Mouse (Mus musculus): ENCODE data around the gene Fam49a. TPM values are rescaled to one million over a fixed set of nuclear protein-coding genes. Genes with fewer than 3 reads are reported as not detected.

Gene Fam49a
- polyA plus RNA-seq (2015; fragmentation: Nextera tagmentation; extraction: Ambion mirVana) = 2.7 and 2.8 TPM in 2 replicates

DNA sequence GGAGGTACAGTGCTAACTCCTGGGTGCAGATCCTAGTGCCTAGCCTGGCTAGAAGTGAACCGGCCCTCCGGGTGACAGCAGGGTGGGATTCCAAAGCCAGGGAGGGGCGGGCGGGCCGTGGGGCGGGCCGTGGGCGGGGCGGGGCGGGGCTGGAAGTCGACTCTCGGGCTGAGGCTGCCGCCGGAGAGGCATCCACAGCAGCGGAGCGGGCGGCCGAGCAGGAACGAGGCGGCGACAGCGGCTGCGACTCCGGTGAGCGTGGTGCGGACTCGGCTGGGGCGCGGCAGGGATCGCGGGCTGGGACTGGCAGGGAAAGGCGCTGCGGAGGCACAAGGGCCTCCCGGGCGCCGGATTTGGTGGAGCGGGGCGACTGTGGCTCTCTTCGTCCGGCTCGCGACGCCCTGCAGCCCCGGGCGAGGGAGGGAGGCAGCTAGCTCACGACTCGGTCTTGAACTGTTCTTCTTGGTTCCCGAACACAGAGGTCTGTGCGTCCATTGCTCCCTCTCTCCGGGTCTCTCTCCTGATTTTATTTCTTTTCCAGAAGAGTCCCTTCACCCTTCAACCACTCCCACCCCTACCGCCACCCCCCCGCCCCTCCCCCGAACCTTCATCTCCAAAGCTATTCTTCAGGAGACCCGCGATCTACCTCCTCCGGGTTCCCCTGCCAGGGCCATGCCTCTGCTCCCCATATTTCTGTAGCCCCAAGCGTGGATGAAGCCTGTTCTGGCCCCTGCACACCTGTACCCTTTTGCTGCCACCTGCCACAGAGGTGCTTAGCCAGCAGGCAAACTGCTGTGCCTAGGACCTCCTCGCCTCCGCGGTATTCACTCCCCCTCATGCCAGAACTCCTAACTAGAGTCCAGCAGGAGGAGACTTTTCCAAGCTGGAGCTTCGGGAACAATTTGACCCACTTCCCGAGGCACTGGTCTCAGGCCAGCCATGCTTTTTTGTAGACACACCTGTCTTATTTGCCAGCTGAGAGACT, at the start of gene Fam49a:
Gene Fam49a (plus strand): TSS at position 153 of the 985 bp plus-strand sequence.
- WGBS (ENCODE audit: insufficient replicate concordance) = under 1% methylated on average over 62 of the region's 62 CpGs
- H3K27ac ChIP-seq (ENCODE audit: low read length) = no peak within 1 kb of the TSS
- ATAC-seq (ENCODE audit: low read depth) = peak; percentile 76

DNA sequence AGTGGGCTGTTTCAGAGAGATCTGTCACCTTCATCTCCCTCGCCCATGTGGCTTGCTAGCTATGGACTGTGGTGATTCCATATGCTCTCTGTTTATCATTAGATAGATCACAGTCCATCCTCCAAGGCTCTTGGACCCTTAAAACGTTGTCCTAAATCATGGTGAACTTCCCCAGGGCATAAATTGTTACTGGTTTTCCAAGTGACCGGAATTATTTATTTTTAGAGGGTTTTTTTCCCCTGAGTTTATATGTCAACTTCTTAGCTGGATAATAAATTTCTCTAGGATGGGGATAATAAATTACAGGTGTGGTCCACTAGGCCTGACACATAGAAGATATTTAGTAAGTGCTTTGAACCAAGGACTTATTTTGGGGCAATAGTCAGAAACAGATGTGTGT, 48.4 kb upstream of the Fam49a start:
- Histone ChIP-seq H3K27me3 (ENCODE audit: control insufficient read depth, insufficient read depth, low read depth, low read length) (no peaks in the 10 kb centered on the region), H3K4me1 (ENCODE audit: control insufficient read depth, low read depth, low read length) (no peaks in the 10 kb centered on the region), H3K4me2 (ENCODE audit: low read depth, low read length) (no peak overlapping the region), H3K36me3 (ENCODE audit: control insufficient read depth, insufficient read depth) (no peaks in the 10 kb centered on the region), H3K9ac (ENCODE audit: low read depth, low read length) (no peak overlapping the region), H3K9me3 (replicated peaks; ENCODE audit: control insufficient read depth, low read length) (no peaks in the 10 kb centered on the region), H3K27ac (ENCODE audit: low read length) (no peak overlapping the region), H3K4me3 (ENCODE audit: low read depth, low read length) (no peak overlapping the region)
- WGBS (ENCODE audit: insufficient replicate concordance) = 49% methylated on average over 3 of the region's 3 CpGs
- ATAC-seq (ENCODE audit: low read depth) = no peak

More for the DNA sequence above, at the start of gene Fam49a:
- peak within 1 kb of the TSS; percentile 66 for H3K4me2 ChIP-seq (ENCODE audit: low read depth, low read length)
- no peaks in the 10 kb centered on the region for H3K36me3 ChIP-seq (ENCODE audit: control insufficient read depth, insufficient read depth)
- H3K4me1 ChIP-seq (ENCODE audit: control insufficient read depth, low read depth, low read length) = no peaks in the 10 kb centered on the region; the same call in 1 of the 2 replicates
- peaks cover 9% of the 10 kb centered on the region for H3K27me3 ChIP-seq (ENCODE audit: control insufficient read depth, insufficient read depth, low read depth, low read length)
- H3K9ac ChIP-seq (ENCODE audit: low read depth, low read length) = peak within 1 kb of the TSS; percentile 53
- peak within 1 kb of the TSS; percentile 60 for H3K4me3 ChIP-seq (ENCODE audit: low read depth, low read length)
- H3K9me3 ChIP-seq (replicated peaks; ENCODE audit: control insufficient read depth, low read length) = no peaks in the 10 kb centered on the region

DNA sequence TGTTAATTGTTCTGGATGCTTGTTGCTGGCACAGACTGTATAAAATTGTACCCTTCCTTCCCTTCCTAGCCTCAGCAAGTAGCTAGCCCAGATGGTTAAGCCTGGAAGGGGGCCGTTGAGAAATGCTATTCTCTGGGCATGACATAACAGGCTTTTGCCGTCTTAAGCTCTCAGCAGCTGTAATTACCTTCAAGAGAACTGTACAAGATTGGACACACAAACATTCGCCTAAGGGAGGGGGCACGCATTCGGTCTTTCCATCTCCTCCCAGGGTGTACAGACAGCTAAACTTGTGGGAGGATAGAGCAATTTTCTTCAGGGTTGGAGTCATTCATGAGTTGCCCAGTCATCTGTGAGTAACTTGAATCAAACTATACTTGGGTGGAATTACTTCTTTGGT, 43.0 kb upstream of the Fam49a start:
- Histone ChIP-seq H3K9ac (ENCODE audit: low read depth, low read length) (no peak overlapping the region), H3K4me1 (ENCODE audit: control insufficient read depth, low read depth, low read length) (no peaks in the 10 kb centered on the region), H3K4me2 (ENCODE audit: low read depth, low read length) (no peak overlapping the region), H3K4me3 (ENCODE audit: low read depth, low read length) (no peak overlapping the region), H3K9me3 (replicated peaks; ENCODE audit: control insufficient read depth, low read length) (no peaks in the 10 kb centered on the region), H3K27me3 (ENCODE audit: control insufficient read depth, insufficient read depth, low read depth, low read length) (no peaks in the 10 kb centered on the region), H3K36me3 (ENCODE audit: control insufficient read depth, insufficient read depth) (no peaks in the 10 kb centered on the region), H3K27ac (ENCODE audit: low read length) (no peak overlapping the region)
- WGBS (ENCODE audit: insufficient replicate concordance) = 72% methylated on average over 5 of the region's 5 CpGs
- ATAC-seq (ENCODE audit: low read depth) = no peak

DNA sequence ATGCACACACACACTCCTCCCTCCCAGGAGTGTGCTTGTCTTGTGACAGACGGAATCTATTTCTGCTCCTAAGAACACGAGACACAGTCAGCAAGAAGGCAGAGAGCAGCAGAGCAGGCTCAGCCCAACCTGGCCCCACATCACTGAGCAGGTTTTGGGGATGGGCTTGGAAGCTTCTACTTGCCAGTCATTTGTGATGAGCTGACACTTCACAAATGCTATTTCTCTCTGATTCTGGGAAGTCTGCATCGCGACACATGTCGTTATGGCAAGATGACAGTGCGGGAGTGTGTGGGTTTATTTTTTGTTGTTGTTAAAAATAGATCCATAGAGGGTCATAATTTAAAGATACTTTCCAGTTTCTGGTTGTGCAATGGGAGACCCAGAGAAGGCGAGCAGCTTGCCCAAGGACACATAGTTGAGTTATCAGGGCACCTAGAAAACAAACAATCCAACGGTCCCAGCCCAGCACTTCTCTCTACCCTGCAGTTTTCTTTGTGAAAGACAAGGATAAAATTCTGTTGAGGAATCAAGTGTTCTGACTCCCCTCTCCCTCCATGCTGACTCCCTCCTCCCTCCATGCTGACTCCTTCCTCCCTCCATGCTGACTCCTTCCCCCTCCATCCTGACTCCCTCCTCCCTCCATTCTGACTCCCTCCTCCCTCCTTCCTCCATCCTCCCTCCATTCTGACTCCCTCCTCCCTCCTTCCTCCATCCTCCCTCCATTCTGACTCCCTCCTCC, 41.0 kb upstream of the Fam49a start:
- no peak overlapping the region for H3K4me3 ChIP-seq (ENCODE audit: low read depth, low read length)

DNA sequence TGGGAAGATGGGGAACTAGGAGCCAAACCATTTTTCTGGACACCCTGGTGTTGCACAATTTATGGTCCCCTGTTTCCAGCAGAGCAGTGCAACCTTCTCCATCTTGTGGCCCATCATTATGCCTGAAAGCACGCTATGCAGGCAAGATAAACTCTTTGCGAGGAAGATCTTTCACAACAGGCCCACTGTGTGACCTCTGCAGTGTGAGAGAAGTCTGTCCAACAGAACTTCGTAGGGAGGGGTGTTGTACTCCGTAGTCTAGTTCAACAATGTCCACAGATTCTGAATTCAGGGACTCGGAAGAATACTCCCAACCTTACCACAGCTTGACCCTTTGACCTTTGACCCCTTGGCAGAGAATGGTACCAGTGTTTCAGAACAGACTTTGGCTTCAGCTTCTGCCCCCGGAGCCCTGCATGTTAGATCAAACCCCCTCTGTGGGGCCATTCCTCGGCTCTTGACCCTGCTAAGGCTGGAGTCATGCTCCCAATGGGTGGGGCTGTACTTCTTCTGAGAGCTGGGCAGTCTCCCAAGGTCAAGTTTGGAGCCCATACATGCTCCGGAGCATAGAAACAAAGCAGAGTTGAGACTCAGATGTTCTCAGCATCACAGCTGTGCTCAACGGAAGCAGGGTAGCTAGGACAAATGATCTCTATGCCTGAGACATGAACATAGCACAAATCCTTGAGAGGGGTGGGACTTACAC, 39.2 kb upstream of the Fam49a start:
- no peaks in the 10 kb centered on the region for H3K27me3 ChIP-seq (ENCODE audit: control insufficient read depth, insufficient read depth, low read depth, low read length)
- no peak overlapping the region for H3K9ac ChIP-seq (ENCODE audit: low read depth, low read length)
- no peak overlapping the region for H3K4me2 ChIP-seq (ENCODE audit: low read depth, low read length)
- no peaks in the 10 kb centered on the region for H3K4me1 ChIP-seq (ENCODE audit: control insufficient read depth, low read depth, low read length)
- no peaks in the 10 kb centered on the region for H3K9me3 ChIP-seq (replicated peaks; ENCODE audit: control insufficient read depth, low read length)
- H3K36me3 ChIP-seq (ENCODE audit: control insufficient read depth, insufficient read depth) = no peaks in the 10 kb centered on the region
- 60% methylated on average over 9 of the region's 9 CpGs for WGBS (ENCODE audit: insufficient replicate concordance)
- H3K27ac ChIP-seq (ENCODE audit: low read length) = no peak overlapping the region
- ATAC-seq (ENCODE audit: low read depth) = no peak
- no peak overlapping the region for H3K4me3 ChIP-seq (ENCODE audit: low read depth, low read length)

More for the DNA sequence above, 41.0 kb upstream of the Fam49a start:
- Histone ChIP-seq H3K9me3 (replicated peaks; ENCODE audit: control insufficient read depth, low read length) (no peaks in the 10 kb centered on the region), H3K4me2 (ENCODE audit: low read depth, low read length) (no peak overlapping the region), H3K36me3 (ENCODE audit: control insufficient read depth, insufficient read depth) (no peaks in the 10 kb centered on the region), H3K4me1 (ENCODE audit: control insufficient read depth, low read depth, low read length) (no peaks in the 10 kb centered on the region), H3K27me3 (ENCODE audit: control insufficient read depth, insufficient read depth, low read depth, low read length) (no peaks in the 10 kb centered on the region), H3K9ac (ENCODE audit: low read depth, low read length) (no peak overlapping the region), H3K27ac (ENCODE audit: low read length) (no peak overlapping the region)
- no peak for ATAC-seq (ENCODE audit: low read depth)
- WGBS (ENCODE audit: insufficient replicate concordance) = 54% methylated on average over 8 of the region's 8 CpGs

DNA sequence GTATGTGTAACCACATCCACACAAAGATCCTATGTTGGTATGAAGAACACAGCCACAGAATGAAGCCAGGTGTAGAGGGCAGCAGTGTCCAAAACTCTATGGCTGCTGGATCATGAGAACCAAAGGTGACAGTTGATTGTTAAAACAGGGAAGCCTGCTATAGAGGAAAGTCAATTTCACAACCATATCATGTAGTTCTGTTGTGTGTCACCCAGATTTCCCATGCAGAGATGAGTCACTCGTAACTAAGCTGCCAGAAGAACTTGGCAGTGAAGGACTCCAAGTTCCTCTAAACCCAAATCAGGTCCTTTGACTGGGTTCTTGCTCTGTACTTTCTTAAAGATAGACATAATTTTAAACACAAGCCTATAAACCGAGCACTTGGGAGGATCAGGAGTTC, 38.6 kb upstream of the Fam49a start:
- Histone ChIP-seq H3K36me3 (ENCODE audit: control insufficient read depth, insufficient read depth) (no peaks in the 10 kb centered on the region), H3K27me3 (ENCODE audit: control insufficient read depth, insufficient read depth, low read depth, low read length) (no peaks in the 10 kb centered on the region), H3K27ac (ENCODE audit: low read length) (no peak overlapping the region), H3K9ac (ENCODE audit: low read depth, low read length) (no peak overlapping the region), H3K4me2 (ENCODE audit: low read depth, low read length) (no peak overlapping the region), H3K4me3 (ENCODE audit: low read depth, low read length) (no peak overlapping the region), H3K9me3 (replicated peaks; ENCODE audit: control insufficient read depth, low read length) (no peaks in the 10 kb centered on the region), H3K4me1 (ENCODE audit: control insufficient read depth, low read depth, low read length) (no peaks in the 10 kb centered on the region)
- no peak for ATAC-seq (ENCODE audit: low read depth)
- 45% methylated on average over 2 of the region's 2 CpGs for WGBS (ENCODE audit: insufficient replicate concordance)

DNA sequence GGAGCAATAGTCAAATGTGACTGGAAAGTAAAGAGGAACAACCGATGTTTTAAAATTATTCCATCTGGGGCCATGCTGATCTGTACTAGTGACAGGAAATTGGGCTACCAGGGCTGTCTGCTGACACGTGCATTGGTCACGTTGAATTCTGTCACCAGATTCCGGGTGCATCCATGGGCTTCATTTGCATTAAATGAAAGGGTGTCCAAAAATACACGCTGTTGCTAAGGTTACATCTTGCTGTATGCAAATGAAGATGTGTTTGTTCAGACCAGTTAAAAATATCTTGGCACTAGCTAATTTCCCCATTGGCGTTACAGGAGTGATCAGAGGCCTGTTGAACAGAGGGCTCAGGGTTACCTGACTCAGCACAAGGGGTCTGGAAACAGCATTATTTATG, 36.2 kb upstream of the Fam49a start:
- no peaks in the 10 kb centered on the region for H3K36me3 ChIP-seq (ENCODE audit: control insufficient read depth, insufficient read depth)
- H3K9ac ChIP-seq (ENCODE audit: low read depth, low read length) = no peak overlapping the region
- no peaks in the 10 kb centered on the region for H3K27me3 ChIP-seq (ENCODE audit: control insufficient read depth, insufficient read depth, low read depth, low read length)
- no peak overlapping the region for H3K27ac ChIP-seq (ENCODE audit: low read length)
- no peak overlapping the region for H3K4me2 ChIP-seq (ENCODE audit: low read depth, low read length)
- H3K9me3 ChIP-seq (replicated peaks; ENCODE audit: control insufficient read depth, low read length) = no peaks in the 10 kb centered on the region
- no peak for ATAC-seq (ENCODE audit: low read depth)
- WGBS (ENCODE audit: insufficient replicate concordance) = 56% methylated on average over 6 of the region's 6 CpGs
- H3K4me3 ChIP-seq (ENCODE audit: low read depth, low read length) = no peak overlapping the region
- H3K4me1 ChIP-seq (ENCODE audit: control insufficient read depth, low read depth, low read length) = no peaks in the 10 kb centered on the region

DNA sequence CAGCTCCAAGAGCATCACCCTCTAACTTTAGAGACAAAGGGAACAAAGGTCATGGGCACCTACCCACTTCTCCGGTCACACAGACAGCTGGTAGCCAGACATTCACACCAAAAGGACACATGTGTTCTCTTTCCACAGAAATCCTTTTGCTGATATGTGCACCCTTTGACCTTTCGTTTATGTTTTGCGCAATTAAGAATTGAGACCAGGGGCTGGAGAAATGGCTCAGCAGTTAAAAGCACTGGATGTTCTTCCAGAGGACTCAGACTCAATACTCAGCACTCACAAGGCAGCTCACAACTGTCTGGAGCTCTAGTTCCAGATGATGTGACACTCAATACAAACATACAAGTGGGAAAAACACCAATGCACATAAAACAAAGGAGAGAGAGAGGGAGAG, 34.3 kb upstream of the Fam49a start:
- WGBS (ENCODE audit: insufficient replicate concordance) = 63% methylated on average over 3 of the region's 3 CpGs
- no peaks in the 10 kb centered on the region for H3K36me3 ChIP-seq (ENCODE audit: control insufficient read depth, insufficient read depth)
- H3K27ac ChIP-seq (ENCODE audit: low read length) = no peak overlapping the region
- no peaks in the 10 kb centered on the region for H3K4me1 ChIP-seq (ENCODE audit: control insufficient read depth, low read depth, low read length)
- ATAC-seq (ENCODE audit: low read depth) = no peak
- H3K27me3 ChIP-seq (ENCODE audit: control insufficient read depth, insufficient read depth, low read depth, low read length) = no peaks in the 10 kb centered on the region
- H3K4me2 ChIP-seq (ENCODE audit: low read depth, low read length) = no peak overlapping the region
- no peaks in the 10 kb centered on the region for H3K9me3 ChIP-seq (replicated peaks; ENCODE audit: control insufficient read depth, low read length)
- no peak overlapping the region for H3K9ac ChIP-seq (ENCODE audit: low read depth, low read length)
- no peak overlapping the region for H3K4me3 ChIP-seq (ENCODE audit: low read depth, low read length)
